Mouse (Mus musculus) hindbrain, embryonic 12.5 days (tissue): ENCODE measurements at regions not wholly inside any gene's neighbourhood (a gene's known extent, or its start where the extent isn't known, plus 50 kb on each side); places are given as distances from the start of the nearest gene placed in this dataset.
"Not testable (repeated sequence)": the region's sequence is repeated elsewhere in the genome, so short reads cannot be mapped to it uniquely, and the experiment has no call there.

Source experiments
- ATAC-seq: fragments of 200-750 bp; cut with Nextera tagmentation; 2 replicates; pipeline ENCODE4 v1.8.0; 2017; ENCODE audit warnings: moderate TSS enrichment; ENCODE audit not compliant: low FRiP score
- H3K27ac ChIP-seq: fragments of 300-500 bp; sonication (generic); 2 replicates; pipeline ENCODE4 v1.5.1; 2016; ENCODE audit warnings: mild to moderate bottlenecking
- H3K27me3 ChIP-seq: fragments of 300-500 bp; sonication (generic); 2 replicates; pipeline ENCODE4 v1.6.1; 2016; ENCODE audit warnings: mild to moderate bottlenecking
- H3K36me3 ChIP-seq: fragments of 300-500 bp; sonication (generic); 2 replicates; pipeline ENCODE4 v1.6.1; 2016; ENCODE audit warnings: mild to moderate bottlenecking
- H3K4me1 ChIP-seq: fragments of 300-500 bp; sonication (generic); 2 replicates; pipeline ENCODE4 v1.6.1; 2016
- H3K4me2 ChIP-seq: fragments of 300-500 bp; sonication (generic); replicated peaks from 2 replicates; pipeline ENCODE4 v1.6.1; 2016; ENCODE audit warnings: mild to moderate bottlenecking
- H3K4me3 ChIP-seq: fragments of 300-500 bp; sonication (generic); 2 replicates; pipeline ENCODE4 v1.5.1; 2016; ENCODE audit warnings: mild to moderate bottlenecking
- H3K9ac ChIP-seq: fragments of 300-500 bp; sonication (generic); 2 replicates; pipeline ENCODE4 v1.6.1; 2016; ENCODE audit warnings: mild to moderate bottlenecking, moderate library complexity
- H3K9me3 ChIP-seq: fragments of 300-500 bp; sonication (generic); replicated peaks from 2 replicates; pipeline ENCODE4 v1.6.1; 2016; ENCODE audit warnings: mild to moderate bottlenecking
- WGBS: fragments of 180-500 bp; shearing (Covaris S2); methylation state at CpG from one replicate; pipeline ENCODE4 v1.1.7; 2016; 5-methylcytosine and 5-hydroxymethylcytosine counted together

- ATAC-seq: no peak
Measured at GRCm38 (mm10) chr4:3064571-3064970, 102.5 kb upstream of the Vmn1r2 start.

GRCm38 (mm10) chr4:3065335-3065734, 101.8 kb upstream of the Vmn1r2 start:
- H3K36me3 ChIP-seq, H3K4me1 ChIP-seq, H3K27me3 ChIP-seq, H3K9ac ChIP-seq, ATAC-seq, H3K4me2 ChIP-seq, H3K27ac ChIP-seq, H3K4me3 ChIP-seq: not testable (repeated sequence)
- H3K9me3 ChIP-seq: peaks cover 88% of the 10 kb centered on the region
- 71% methylated on average over 3 of the region's 3 CpGs for WGBS

More at GRCm38 (mm10) chr4:3064571-3064970, 102.5 kb upstream of the Vmn1r2 start:
- Histone ChIP-seq H3K27ac (no peak overlapping the region), H3K36me3 (no peaks in the 10 kb centered on the region), H3K4me2 (no peak overlapping the region), H3K9ac (no peak overlapping the region), H3K4me3 (no peak overlapping the region), H3K27me3 (no peaks in the 10 kb centered on the region), H3K9me3 (peaks cover 85% of the 10 kb centered on the region), H3K4me1 (no peaks in the 10 kb centered on the region)
- 34% methylated on average over 3 of the region's 3 CpGs for WGBS

GRCm38 (mm10) chr4:3066051-3066736, 100.9 kb upstream of the Vmn1r2 start:
- 78% methylated on average over 5 of the region's 5 CpGs for WGBS
- no peak for ATAC-seq
- H3K36me3 ChIP-seq: no peaks in the 10 kb centered on the region
- H3K27me3 ChIP-seq: no peaks in the 10 kb centered on the region
- H3K27ac ChIP-seq: no peak overlapping the region
- no peak overlapping the region for H3K9ac ChIP-seq
- no peak overlapping the region for H3K4me2 ChIP-seq
- H3K4me3 ChIP-seq: no peak overlapping the region
- no peaks in the 10 kb centered on the region for H3K4me1 ChIP-seq
- H3K9me3 ChIP-seq: peaks cover 97% of the 10 kb centered on the region

GRCm38 (mm10) chr4:3067265-3067664, 99.9 kb upstream of the Vmn1r2 start:
- 57% methylated on average over 2 of the region's 2 CpGs for whole genome bisulfite sequencing
- no peak overlapping the region for H3K27ac ChIP-seq
- no peak overlapping the region for H3K9ac ChIP-seq
- no peak overlapping the region for H3K4me2 ChIP-seq
- H3K27me3 ChIP-seq: no peaks in the 10 kb centered on the region
- H3K4me3 ChIP-seq: no peak overlapping the region
- peak; percentile 4 for ATAC-seq
- no peaks in the 10 kb centered on the region for H3K36me3 ChIP-seq
- peaks cover 93% of the 10 kb centered on the region for H3K9me3 ChIP-seq
- no peaks in the 10 kb centered on the region for H3K4me1 ChIP-seq

GRCm38 (mm10) chr4:3067666-3068065, 99.5 kb upstream of the Vmn1r2 start:
- Histone ChIP-seq H3K9me3 (peaks cover 93% of the 10 kb centered on the region), H3K27me3 (no peaks in the 10 kb centered on the region), H3K4me1 (no peaks in the 10 kb centered on the region), H3K36me3 (no peaks in the 10 kb centered on the region), H3K4me3 (no peak overlapping the region), H3K9ac (no peak overlapping the region), H3K4me2 (no peak overlapping the region), H3K27ac (no peak overlapping the region)
- ATAC-seq: peak; percentile 61
- 32% methylated on average over 2 of the region's 2 CpGs for whole genome bisulfite sequencing

GRCm38 (mm10) chr4:3068306-3069223, 98.6 kb upstream of the Vmn1r2 start:
- H3K27ac ChIP-seq: no peak overlapping the region
- no peaks in the 10 kb centered on the region for H3K4me1 ChIP-seq
- H3K4me3 ChIP-seq: no peak overlapping the region
- peak; percentile 11; the same call in 1 of the 2 replicates for ATAC-seq
- H3K9me3 ChIP-seq: peaks cover 84% of the 10 kb centered on the region
- H3K27me3 ChIP-seq: no peaks in the 10 kb centered on the region
- H3K9ac ChIP-seq: no peak overlapping the region
- no peaks in the 10 kb centered on the region for H3K36me3 ChIP-seq
- no peak overlapping the region for H3K4me2 ChIP-seq
- WGBS: 77% methylated on average over 6 of the region's 6 CpGs

GRCm38 (mm10) chr4:3069341-3069740, 97.8 kb upstream of the Vmn1r2 start:
- no peak overlapping the region for H3K9ac ChIP-seq
- WGBS: 47% methylated on average over 1 of the region's 1 CpGs

GRCm38 (mm10) chr4:3071326-3071725, 95.8 kb upstream of the Vmn1r2 start:
- not testable (repeated sequence) for H3K9ac ChIP-seq, H3K4me2 ChIP-seq, H3K4me3 ChIP-seq, ATAC-seq, H3K36me3 ChIP-seq, H3K27me3 ChIP-seq, H3K27ac ChIP-seq, H3K4me1 ChIP-seq
- peaks cover 61% of the 10 kb centered on the region for H3K9me3 ChIP-seq
- WGBS: 67% methylated on average over 6 of the region's 6 CpGs

More at GRCm38 (mm10) chr4:3069341-3069740, 97.8 kb upstream of the Vmn1r2 start:
- no peaks in the 10 kb centered on the region for H3K36me3 ChIP-seq
- no peaks in the 10 kb centered on the region for H3K27me3 ChIP-seq
- H3K9me3 ChIP-seq: peaks cover 76% of the 10 kb centered on the region
- H3K27ac ChIP-seq: no peak overlapping the region
- no peak overlapping the region for H3K4me3 ChIP-seq
- ATAC-seq: peak; percentile 54
- H3K4me1 ChIP-seq: no peaks in the 10 kb centered on the region
- H3K4me2 ChIP-seq: no peak overlapping the region

- 93% methylated on average over 1 of the region's 1 CpGs for WGBS
- Histone ChIP-seq H3K9me3 (peaks cover 67% of the 10 kb centered on the region), H3K27me3 (no peaks in the 10 kb centered on the region), H3K4me2 (no peak overlapping the region), H3K27ac (no peak overlapping the region), H3K36me3 (no peaks in the 10 kb centered on the region), H3K4me3 (no peak overlapping the region), H3K4me1 (no peaks in the 10 kb centered on the region), H3K9ac (no peak overlapping the region)
- ATAC-seq: no peak
Measured at GRCm38 (mm10) chr4:3079901-3080300, 87.2 kb upstream of the Vmn1r2 start.

- H3K9me3 ChIP-seq: peaks cover 70% of the 10 kb centered on the region
- no peak overlapping the region for H3K27ac ChIP-seq
- no peak overlapping the region for H3K4me2 ChIP-seq
- peak; percentile 39 for ATAC-seq
- H3K27me3 ChIP-seq: no peaks in the 10 kb centered on the region
- H3K36me3 ChIP-seq: no peaks in the 10 kb centered on the region
- H3K4me1 ChIP-seq: no peaks in the 10 kb centered on the region
- no peak overlapping the region for H3K9ac ChIP-seq
- H3K4me3 ChIP-seq: no peak overlapping the region
- WGBS: 61% methylated on average over 7 of the region's 7 CpGs
Measured at GRCm38 (mm10) chr4:3080385-3081125, 86.6 kb upstream of the Vmn1r2 start.

- peak; percentile 29 for ATAC-seq
- 55% methylated on average over 6 of the region's 6 CpGs for WGBS
- H3K27ac ChIP-seq: no peak overlapping the region
- no peak overlapping the region for H3K4me3 ChIP-seq
- H3K36me3 ChIP-seq: no peaks in the 10 kb centered on the region
- no peak overlapping the region for H3K4me2 ChIP-seq
- H3K9me3 ChIP-seq: peaks cover 77% of the 10 kb centered on the region
- no peaks in the 10 kb centered on the region for H3K27me3 ChIP-seq
- H3K4me1 ChIP-seq: no peaks in the 10 kb centered on the region
- H3K9ac ChIP-seq: no peak overlapping the region
Measured at GRCm38 (mm10) chr4:3081148-3081952, 85.8 kb upstream of the Vmn1r2 start.
